Mouse (Mus musculus) testis, adult 2 months (tissue): ENCODE measurements around the gene Lyrm4.

ENCODE experiments used
- CTCF ChIP-seq: fragments of 200-500 bp; IDR thresholded peaks from 2 replicates; pipeline ENCODE4 v1.5.1; 2012; ENCODE audit warnings: low read depth, mild to moderate bottlenecking, inconsistent platforms, low read length, moderate library complexity; ENCODE audit not compliant: control insufficient read depth, insufficient read depth, insufficient replicate concordance
- POLR2A ChIP-seq: fragments of 200-500 bp; IDR thresholded peaks from 2 replicates; pipeline ENCODE4 v1.6.1; 2012; ENCODE audit warnings: low read depth, mild to moderate bottlenecking, inconsistent platforms, low read length, moderate library complexity; ENCODE audit not compliant: control insufficient read depth

- TF ChIP-seq CTCF = no peak
- TF ChIP-seq POLR2A = no peak
These were observed 140.4 kb downstream of the Lyrm4 start for GRCm38 (mm10) chr13:35976912-35977311.
